Mouse (Mus musculus) lung, postnatal 0 days (tissue): Measurements from ENCODE around the gene Scn4a. TPM values are rescaled to one million over a fixed set of nuclear protein-coding genes. Genes with fewer than 3 reads are reported as not detected.

ENCODE experiments used
- ATAC-seq: fragments of 200-750 bp; cut with Nextera tagmentation; 2 replicates; pipeline ENCODE4 v1.8.0; 2017; ENCODE audit warnings: moderate library complexity
- DNase-seq: peaks from one replicate; pipeline ENCODE4 v3.0.0-alpha.2; 2016; ENCODE audit warnings: low spot score
- H3K27ac ChIP-seq: fragments of 300-500 bp; sonication (generic); 2 replicates; pipeline ENCODE4 v1.5.1; 2014; ENCODE audit warnings: antibody characterized with exemption, mild to moderate bottlenecking, low read length, mixed read lengths
- H3K27me3 ChIP-seq: fragments of 300-500 bp; sonication (generic); replicated peaks from 2 replicates; pipeline ENCODE4 v1.6.1; 2014; ENCODE audit warnings: low read length, mixed read lengths; ENCODE audit not compliant: insufficient read depth
- H3K36me3 ChIP-seq: fragments of 300-500 bp; sonication (generic); 2 replicates; pipeline ENCODE4 v1.6.1; 2014; ENCODE audit warnings: low read length, mixed read lengths; ENCODE audit not compliant: insufficient read depth
- H3K4me1 ChIP-seq: fragments of 300-500 bp; sonication (generic); 2 replicates; pipeline ENCODE4 v1.6.1; 2014; ENCODE audit warnings: antibody characterized with exemption, low read depth, low read length, mixed read lengths; ENCODE audit not compliant: insufficient read depth
- H3K4me2 ChIP-seq: fragments of 300-500 bp; sonication (generic); replicated peaks from 2 replicates; pipeline ENCODE4 v1.6.1; 2014; ENCODE audit warnings: low read depth, mild to moderate bottlenecking, low read length, moderate library complexity, mixed read lengths
- H3K4me3 ChIP-seq: fragments of 300-500 bp; sonication (generic); 2 replicates; pipeline ENCODE4 v1.5.1; 2014; ENCODE audit warnings: low read depth, low read length
- H3K9ac ChIP-seq: fragments of 300-500 bp; sonication (generic); replicated peaks from 2 replicates; pipeline ENCODE4 v1.6.1; 2014; ENCODE audit warnings: low read depth, mild to moderate bottlenecking
- H3K9me3 ChIP-seq: fragments of 300-500 bp; sonication (generic); 2 replicates; pipeline ENCODE4 v1.6.1; 2016; ENCODE audit warnings: low read length, mixed read lengths
- CTCF ChIP-seq: IDR thresholded peaks from 2 replicates; pipeline ENCODE4 v1.5.1; 2016; ENCODE audit warnings: antibody characterized with exemption, mild to moderate bottlenecking
- EP300 ChIP-seq: IDR thresholded peaks from 2 replicates; pipeline ENCODE4 v1.6.1; 2016; ENCODE audit warnings: antibody characterized with exemption, mild to moderate bottlenecking, control low read depth
- WGBS: fragments of 180-500 bp; shearing (Covaris S2); extraction: QIAGEN DNeasy Blood & Tissue Kit; methylation state at CpG from one replicate; pipeline ENCODE4 v1.1.7; 2014; 5-methylcytosine and 5-hydroxymethylcytosine counted together
- polyA plus RNA-seq: library from polyadenylated mRNA; unstranded; fragments of >200 nt; fragmentation: Nextera tagmentation; extraction: Ambion mirVana; gene quantifications from 2 replicates; pipeline ENCODE4 v1.2.1, GENCODE M21; 2015

Scn4a gene
- polyA plus RNA-seq, 1 experiment from 2014 or later, result 0.04 TPM

DNA sequence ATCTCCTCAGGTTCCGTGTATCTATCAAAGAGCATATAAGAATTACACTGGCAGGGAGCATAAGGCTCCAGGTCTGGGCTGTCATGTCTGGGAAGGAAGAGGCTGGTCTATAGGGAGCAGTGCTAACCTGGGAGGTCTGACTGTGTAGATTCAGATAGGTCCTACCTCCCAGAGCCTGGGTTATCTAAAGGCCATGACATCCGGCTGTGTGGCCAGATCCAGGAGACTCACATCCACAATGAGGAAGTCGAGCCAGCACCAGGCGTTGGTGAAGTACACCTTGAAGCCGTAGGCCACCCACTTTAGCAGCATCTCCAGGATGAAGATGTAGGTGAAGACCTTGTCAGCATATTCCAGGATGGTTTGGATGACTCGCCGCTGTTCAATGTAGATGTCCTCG, 26.6 kb downstream of the Scn4a start:
- Histone ChIP-seq H3K9me3 (no peaks in the 10 kb centered on the region), H3K4me3 (no peak overlapping the region), H3K4me2 (no peak overlapping the region), H3K27ac (no peak overlapping the region), H3K36me3 (no peaks in the 10 kb centered on the region), H3K27me3 (no peaks in the 10 kb centered on the region), H3K4me1 (no peaks in the 10 kb centered on the region), H3K9ac (no peak overlapping the region)
- ATAC-seq (no peak), DNase-seq (no peak)
- 67% methylated on average over 8 of the region's 8 CpGs for WGBS
- TF ChIP-seq EP300, result no peak

DNA sequence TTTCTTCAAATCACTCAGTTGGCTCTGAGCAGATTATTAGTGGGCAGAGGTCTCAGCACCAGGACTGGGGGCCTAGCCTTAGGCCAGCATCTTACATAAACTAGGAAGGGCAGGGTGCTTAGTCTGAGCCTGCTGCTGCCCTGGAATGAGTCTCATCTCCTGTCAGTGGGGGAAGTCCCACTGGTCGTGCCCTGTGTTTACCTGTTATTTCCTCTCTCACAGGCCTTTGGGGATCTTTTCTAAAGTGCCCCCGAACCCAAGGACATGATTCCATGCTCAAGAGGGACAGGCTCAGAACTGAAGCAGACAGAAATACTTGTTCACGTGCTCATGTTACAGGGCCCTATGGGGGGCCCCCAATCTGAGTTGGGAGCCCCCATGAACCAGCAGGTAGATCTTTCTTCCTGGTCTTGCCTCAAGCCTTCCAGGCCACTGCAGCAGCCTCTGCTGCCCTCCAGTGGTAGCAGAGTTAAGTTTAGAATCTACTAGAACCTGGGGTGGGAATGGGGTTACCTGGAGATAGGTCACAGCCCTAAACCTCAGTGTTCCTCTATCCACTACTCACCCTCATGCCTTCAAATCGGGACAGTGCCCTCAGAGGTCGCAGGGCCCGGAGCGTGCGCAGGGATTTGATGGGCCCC, 27.4 kb downstream of the Scn4a start:
- ATAC-seq (peak; percentile 37; the same call in 1 of the 2 replicates), DNase-seq (peak; percentile 63)
- no peak overlapping the region for H3K27ac ChIP-seq
- no peaks in the 10 kb centered on the region for H3K27me3 ChIP-seq
- WGBS, result 64% methylated on average over 8 of the region's 8 CpGs
- H3K9ac ChIP-seq, result no peak overlapping the region
- no peak overlapping the region for H3K4me3 ChIP-seq
- no peaks in the 10 kb centered on the region for H3K9me3 ChIP-seq
- H3K36me3 ChIP-seq, result no peaks in the 10 kb centered on the region
- TF ChIP-seq CTCF (peak; percentile 82), EP300 (no peak)
- no peaks in the 10 kb centered on the region for H3K4me1 ChIP-seq
- H3K4me2 ChIP-seq, result no peak overlapping the region

- Histone ChIP-seq H3K27me3 (no peaks in the 10 kb centered on the region), H3K36me3 (no peaks in the 10 kb centered on the region), H3K4me3 (no peak overlapping the region), H3K4me1 (no peaks in the 10 kb centered on the region), H3K9me3 (no peaks in the 10 kb centered on the region), H3K4me2 (no peak overlapping the region), H3K27ac (no peak overlapping the region), H3K9ac (no peak overlapping the region)
- 53% methylated on average over 5 of the region's 5 CpGs for WGBS
- TF ChIP-seq CTCF (no peak), EP300 (no peak)
- ATAC-seq (no peak), DNase-seq (no peak)
Observed at GRCm38 (mm10) chr11:106324858-106325257, 28.2 kb downstream of the Scn4a start.

DNA sequence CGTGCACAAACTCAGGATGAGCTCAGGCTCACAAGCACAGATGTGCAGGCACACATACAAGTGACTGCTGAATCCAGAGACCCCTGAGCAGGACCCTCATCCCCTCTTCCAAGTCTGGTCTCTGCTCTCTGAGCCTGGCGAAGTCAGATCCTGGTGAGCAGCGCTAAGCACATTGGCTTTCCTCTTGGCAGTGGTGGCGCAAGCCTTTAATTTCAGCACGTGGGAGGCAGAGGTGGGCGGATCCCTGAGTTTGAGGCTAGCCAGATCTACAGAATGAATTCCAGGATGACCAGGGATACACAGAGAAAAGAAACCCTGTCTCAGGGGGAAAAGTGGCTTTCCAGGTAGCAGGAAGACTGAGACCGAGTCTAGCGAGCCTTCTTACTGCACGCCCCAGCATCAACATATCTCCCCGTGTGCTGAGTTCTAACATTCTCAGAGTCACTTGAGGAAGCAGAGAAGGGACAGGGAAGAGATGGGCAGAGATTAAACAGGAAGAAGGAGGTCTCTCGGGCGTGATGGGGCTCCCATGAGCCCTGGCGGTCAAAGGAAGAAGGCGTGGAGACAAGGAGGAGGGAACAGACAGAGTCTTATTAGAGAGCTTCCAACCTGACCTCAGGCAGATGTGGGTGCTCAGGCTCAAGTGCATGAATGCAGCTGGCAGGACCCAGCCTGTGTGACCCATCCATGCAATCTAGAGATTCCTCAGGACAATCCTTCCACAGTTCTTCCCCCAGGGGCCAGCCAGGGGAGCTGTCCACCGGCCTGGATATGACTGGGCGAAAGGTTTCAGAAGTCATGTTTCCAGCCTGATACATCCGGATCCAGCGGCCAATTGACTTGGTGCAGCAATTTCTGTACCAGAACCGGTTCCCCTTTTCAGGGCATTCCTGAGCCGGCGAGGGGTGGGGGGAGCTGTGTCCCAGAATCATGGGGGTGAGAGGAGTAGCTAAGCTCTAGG, 34.4 kb downstream of the Scn4a start:
- H3K4me1 ChIP-seq, result peaks cover 5% of the 10 kb centered on the region; the same call in 1 of the 2 replicates
- H3K9me3 ChIP-seq, result no peaks in the 10 kb centered on the region
- no peak overlapping the region for H3K4me3 ChIP-seq
- H3K27me3 ChIP-seq, result no peaks in the 10 kb centered on the region
- ATAC-seq (0 out of 2 replicates have a peak, but pooled peaks have one; percentile 12), DNase-seq (peak; percentile 28)
- no peaks in the 10 kb centered on the region for H3K36me3 ChIP-seq
- no peak overlapping the region for H3K9ac ChIP-seq
- 57% methylated on average over 20 of the region's 21 CpGs for WGBS
- no peak overlapping the region for H3K4me2 ChIP-seq
- TF ChIP-seq EP300 (no peak), CTCF (peak; percentile 15)
- H3K27ac ChIP-seq, result no peak overlapping the region

DNA sequence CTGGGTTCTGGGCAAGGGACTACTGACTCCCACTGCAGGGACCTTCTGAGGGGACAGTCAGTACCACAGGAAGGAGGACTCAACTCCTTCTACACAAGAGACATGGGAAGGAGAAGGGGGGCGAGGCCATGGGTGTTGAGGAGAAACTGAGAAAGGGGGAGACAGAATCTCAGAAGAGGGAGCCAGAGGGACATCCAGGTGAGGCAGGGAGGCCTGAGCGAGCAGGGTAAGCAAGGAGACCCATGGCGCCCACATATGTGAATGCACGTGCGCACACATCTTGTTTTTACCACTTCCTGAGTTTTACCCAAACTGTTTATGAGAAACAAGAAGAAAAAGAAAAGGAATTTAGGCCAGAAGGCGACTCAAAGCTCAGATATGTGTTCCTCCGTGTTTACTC, 35.3 kb downstream of the Scn4a start:
- Histone ChIP-seq H3K4me1 (peaks cover 11% of the 10 kb centered on the region; the same call in 1 of the 2 replicates), H3K9ac (no peak overlapping the region), H3K36me3 (no peaks in the 10 kb centered on the region), H3K4me3 (no peak overlapping the region), H3K9me3 (no peaks in the 10 kb centered on the region), H3K27me3 (no peaks in the 10 kb centered on the region), H3K27ac (no peak overlapping the region), H3K4me2 (no peak overlapping the region)
- DNase-seq, result no peak
- 67% methylated on average over 7 of the region's 7 CpGs for WGBS
- TF ChIP-seq EP300 (no peak), CTCF (no peak)
- no peak for ATAC-seq

DNA sequence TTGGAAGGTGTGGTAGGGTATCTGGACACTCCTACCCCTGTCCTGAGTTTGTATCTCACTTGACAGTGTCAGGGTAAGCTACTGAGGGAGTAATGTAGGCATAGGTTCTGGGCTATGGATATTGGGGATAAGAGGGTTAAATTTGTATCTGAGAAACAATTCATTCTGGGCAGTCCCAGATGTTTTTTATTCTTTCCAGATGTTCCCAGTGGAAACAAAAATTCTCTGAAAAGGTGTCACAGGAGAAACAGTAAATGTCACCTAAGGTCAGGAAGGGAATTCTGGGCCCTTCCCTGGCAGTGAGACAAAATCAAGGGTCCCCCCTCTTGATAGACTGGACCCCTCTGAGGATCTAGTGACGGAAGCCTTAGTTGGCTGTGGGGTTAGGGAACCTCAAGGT, 36.7 kb downstream of the Scn4a start:
- TF ChIP-seq CTCF, result no peak
- no peak for TF ChIP-seq EP300
- no peak overlapping the region for H3K4me2 ChIP-seq
- 68% methylated on average over 1 of the region's 1 CpGs for WGBS
- DNase-seq (no peak), ATAC-seq (no peak)
- H3K4me3 ChIP-seq, result no peak overlapping the region
- no peaks in the 10 kb centered on the region for H3K27me3 ChIP-seq
- no peak overlapping the region for H3K9ac ChIP-seq
- H3K9me3 ChIP-seq, result no peaks in the 10 kb centered on the region
- H3K36me3 ChIP-seq, result no peaks in the 10 kb centered on the region
- H3K4me1 ChIP-seq, result peaks cover 11% of the 10 kb centered on the region; the same call in 1 of the 2 replicates
- H3K27ac ChIP-seq, result no peak overlapping the region
